Mouse (Mus musculus) cerebellum, postnatal 4 days (tissue): ENCODE measurements at regions not wholly inside any gene's neighbourhood (a gene's known extent, or its start where the extent isn't known, plus 50 kb on each side); places are given as distances from the start of the nearest gene placed in this dataset.
A peak's percentile ranks its signal among the peaks of the same experiment; 100 is the strongest.
"Not testable (repeated sequence)": the region's sequence is repeated elsewhere in the genome, so short reads cannot be mapped to it uniquely, and the experiment has no call there.

Experiments used
- DNase-seq, 2 experiments: peaks; one replicate each; pipeline ENCODE4 v3.0.0; 2022; ENCODE audit warnings: low spot score in 2 of 2, mixed read lengths in 1 of 2

- no peak for DNase-seq
Observed at GRCm38 (mm10) chr10:111592416-111593149, 86.5 kb downstream of the Phlda1 start.

GRCm38 (mm10) chr10:111593280-111593679 lies 87.2 kb downstream of the Phlda1 start:
- no peak for DNase-seq

GRCm38 (mm10) chr10:111594171-111594570 lies 88.1 kb downstream of the Phlda1 start:
- no peak for DNase-seq

- DNase-seq = no peak
Observed at GRCm38 (mm10) chr10:111594651-111595050, 88.6 kb downstream of the Phlda1 start.

GRCm38 (mm10) chr10:111595513-111595995 lies 89.5 kb downstream of the Phlda1 start:
- DNase-seq = no peak

- DNase-seq = no peak
Observed at GRCm38 (mm10) chr10:111598650-111599049, 92.6 kb downstream of the Phlda1 start.

GRCm38 (mm10) chr10:111599297-111600250 lies 93.5 kb downstream of the Phlda1 start:
- no peak for DNase-seq

- no peak for DNase-seq
Observed at GRCm38 (mm10) chr10:111600251-111600620, 94.2 kb downstream of the Phlda1 start.

- DNase-seq = peak; percentile 29 to 63
Observed at GRCm38 (mm10) chr10:111600677-111601099, 94.6 kb downstream of the Phlda1 start.

GRCm38 (mm10) chr10:111603166-111603565 lies 97.1 kb downstream of the Phlda1 start:
- no peak for DNase-seq

- DNase-seq = not testable (repeated sequence)
Observed at GRCm38 (mm10) chr10:111607381-111607780, 101.3 kb downstream of the Phlda1 start.

GRCm38 (mm10) chr10:111608385-111609093 lies 102.5 kb downstream of the Phlda1 start:
- DNase-seq = no peak

GRCm38 (mm10) chr10:111609889-111610288 lies 103.8 kb downstream of the Phlda1 start:
- no peak for DNase-seq

GRCm38 (mm10) chr10:111619627-111620270 lies 113.7 kb downstream of the Phlda1 start:
- no peak for DNase-seq

GRCm38 (mm10) chr10:111620927-111621676 lies 115.0 kb downstream of the Phlda1 start:
- DNase-seq = no peak

GRCm38 (mm10) chr10:111622789-111623188 lies 116.7 kb downstream of the Phlda1 start:
- no peak for DNase-seq

- no peak for DNase-seq
Observed at GRCm38 (mm10) chr10:111624021-111624420, 117.9 kb downstream of the Phlda1 start.

GRCm38 (mm10) chr10:111624624-111625023 lies 118.5 kb downstream of the Phlda1 start:
- no peak for DNase-seq

- DNase-seq = no peak
Observed at GRCm38 (mm10) chr10:111625573-111625972, 119.5 kb downstream of the Phlda1 start.

- DNase-seq = no peak
Observed at GRCm38 (mm10) chr10:111626009-111626408, 119.9 kb downstream of the Phlda1 start.

GRCm38 (mm10) chr10:111636283-111636682 lies 130.2 kb downstream of the Phlda1 start:
- no peak for DNase-seq
